Mouse (Mus musculus) erythroblast, embryonic 14.5 days (primary cell): ENCODE data around the gene Oprd1.

Experiments
- GATA1 ChIP-seq: IDR thresholded peaks from 2 replicates; pipeline ENCODE4 v1.6.1; 2012; ENCODE audit warnings: low read length, inconsistent platforms, mixed read lengths
- TAL1 ChIP-seq: IDR thresholded peaks from 3 replicates; pipeline ENCODE4 v1.6.1; 2012; ENCODE audit warnings: low read length, inconsistent platforms, mixed read lengths

- TF ChIP-seq TAL1: no peak
- no peak for TF ChIP-seq GATA1
Observed at GRCm38 (mm10) chr4:132176474-132176873, 32.2 kb upstream of the Oprd1 start.
